Mouse (Mus musculus) small intestine, adult 2 months (tissue): ENCODE measurements around the gene Glis2. TPM values are rescaled to one million over a fixed set of nuclear protein-coding genes. Genes with fewer than 3 reads are reported as not detected.
"Not testable (repeated sequence)": the region's sequence is repeated elsewhere in the genome, so short reads cannot be mapped to it uniquely, and the experiment has no call there.

Source experiments
- H3K27ac ChIP-seq: fragments of 200-500 bp; 2 replicates; pipeline ENCODE4 v1.5.1; 2012; ENCODE audit warnings: low read depth, low read length, control low read depth, inconsistent platforms; ENCODE audit not compliant: insufficient read depth
- H3K27me3 ChIP-seq: fragments of 200-500 bp; 2 replicates; pipeline ENCODE4 v1.6.1; 2012; ENCODE audit warnings: mild to moderate bottlenecking, moderate library complexity, low read length, inconsistent platforms; ENCODE audit not compliant: control insufficient read depth, insufficient read depth
- H3K36me3 ChIP-seq: fragments of 200-500 bp; 2 replicates; pipeline ENCODE4 v1.6.1; 2012; ENCODE audit warnings: mild to moderate bottlenecking, low read length, control low read depth, inconsistent platforms; ENCODE audit not compliant: control insufficient read depth, insufficient read depth
- H3K4me1 ChIP-seq: fragments of 200-500 bp; 2 replicates; pipeline ENCODE4 v1.6.1; 2012; ENCODE audit warnings: low read length, inconsistent platforms, mixed read lengths; ENCODE audit not compliant: control insufficient read depth, insufficient read depth, insufficient read length
- H3K4me3 ChIP-seq: fragments of 200-500 bp; 2 replicates; pipeline ENCODE4 v1.5.1; 2012; ENCODE audit warnings: low read depth, mild to moderate bottlenecking, control low read depth, inconsistent platforms, low read length, moderate library complexity
- CTCF ChIP-seq: fragments of 200-500 bp; IDR thresholded peaks from 2 replicates; pipeline ENCODE4 v1.5.1; 2012; ENCODE audit warnings: low read depth, mild to moderate bottlenecking, control low read depth, inconsistent platforms, low read length, moderate library complexity, mixed read lengths; ENCODE audit not compliant: insufficient replicate concordance, insufficient read length; ENCODE audit errors: extremely low read depth
- POLR2A ChIP-seq: fragments of 200-500 bp; IDR thresholded peaks from 2 replicates; pipeline ENCODE4 v1.6.1; 2012; ENCODE audit warnings: low read depth, mild to moderate bottlenecking, control low read depth, inconsistent platforms, low read length, moderate library complexity
- WGBS: fragments of 180-500 bp; shearing (Covaris S2); methylation state at CpG from one replicate; pipeline ENCODE4 v1.1.7; 2018; 5-methylcytosine and 5-hydroxymethylcytosine counted together
- polyA plus RNA-seq: library from polyadenylated mRNA; depleted of rRNA; stranded (reverse); fragments of >200 nt; gene quantifications from 2 replicates; pipeline ENCODE4 v1.2.3, GENCODE M21; 2012

The Glis2 gene
- polyA plus RNA-seq, 1 experiment = 10.1 TPM

DNA sequence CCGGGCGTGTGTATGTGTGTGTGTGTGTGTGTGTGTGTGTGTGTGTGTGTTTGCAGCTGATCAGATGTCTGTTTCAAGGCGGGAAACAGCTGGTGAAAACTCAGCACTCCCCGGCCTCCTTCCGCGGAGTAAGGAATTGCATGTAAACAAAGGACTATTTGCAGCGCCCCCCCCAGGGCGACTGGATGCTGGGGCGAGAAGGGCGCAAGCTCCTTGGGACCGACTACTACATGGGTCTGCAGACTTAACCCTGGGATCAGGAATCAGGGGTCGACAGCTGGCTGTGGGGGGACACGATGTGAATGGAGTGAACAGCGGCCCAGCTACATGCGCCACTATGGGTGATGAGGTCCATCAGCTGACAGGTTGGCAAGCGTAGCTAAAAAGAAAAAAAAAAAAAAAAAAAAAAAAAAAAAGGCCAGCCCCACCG, 34.8 kb upstream of the Glis2 start, which contains the start of gene Tfap4:
Gene Tfap4 (minus strand): TSS at position 140 of the 430 bp plus-strand sequence.
- WGBS = 0% methylated on average over 17 of the region's 17 CpGs
- Histone ChIP-seq H3K27ac (peak within 1 kb of the TSS; percentile 82), H3K27me3 (no peaks in the 10 kb centered on the region), H3K36me3 (no peaks in the 10 kb centered on the region), H3K4me3 (peak within 1 kb of the TSS; percentile 82), H3K4me1 (peaks cover 7% of the 10 kb centered on the region)
- no peak; the same call in 1 of the 2 replicates for TF ChIP-seq CTCF
- TF ChIP-seq POLR2A = no peak

- 1% methylated on average over 43 of the region's 43 CpGs for WGBS
- TF ChIP-seq CTCF (peak; percentile 74; the same call in 1 of the 2 replicates), POLR2A (0 out of 2 replicates have a peak, but pooled peaks have one; percentile 11)
Observed at GRCm38 (mm10) chr16:4560145-4560952, 34.2 kb upstream of the Glis2 start.

GRCm38 (mm10) chr16:4567912-4568311, 26.6 kb upstream of the Glis2 start:
- no peaks in the 10 kb centered on the region; the same call in 1 of the 2 replicates for H3K4me1 ChIP-seq
- H3K4me3 ChIP-seq = no peak overlapping the region
- no peaks in the 10 kb centered on the region for H3K36me3 ChIP-seq
- H3K27me3 ChIP-seq = no peaks in the 10 kb centered on the region
- H3K27ac ChIP-seq = no peak overlapping the region
- TF ChIP-seq CTCF (peak; percentile 93; the same call in 1 of the 2 replicates), POLR2A (no peak)
- 23% methylated on average over 4 of the region's 4 CpGs for WGBS

More at GRCm38 (mm10) chr16:4560145-4560952, 34.2 kb upstream of the Glis2 start:
- Histone ChIP-seq H3K4me3 (peak overlapping the region; percentile 82), H3K27ac (peak overlapping the region; percentile 71), H3K36me3 (no peaks in the 10 kb centered on the region), H3K4me1 (peaks cover 7% of the 10 kb centered on the region), H3K27me3 (no peaks in the 10 kb centered on the region)

- WGBS = 83% methylated on average over 4 of the region's 4 CpGs
- Histone ChIP-seq H3K4me3 (no peak overlapping the region), H3K4me1 (no peaks in the 10 kb centered on the region; the same call in 1 of the 2 replicates), H3K36me3 (no peaks in the 10 kb centered on the region), H3K27ac (no peak overlapping the region), H3K27me3 (no peaks in the 10 kb centered on the region)
- TF ChIP-seq CTCF = no peak
- TF ChIP-seq POLR2A = no peak
Observed at GRCm38 (mm10) chr16:4570737-4571136, 23.8 kb upstream of the Glis2 start.

DNA sequence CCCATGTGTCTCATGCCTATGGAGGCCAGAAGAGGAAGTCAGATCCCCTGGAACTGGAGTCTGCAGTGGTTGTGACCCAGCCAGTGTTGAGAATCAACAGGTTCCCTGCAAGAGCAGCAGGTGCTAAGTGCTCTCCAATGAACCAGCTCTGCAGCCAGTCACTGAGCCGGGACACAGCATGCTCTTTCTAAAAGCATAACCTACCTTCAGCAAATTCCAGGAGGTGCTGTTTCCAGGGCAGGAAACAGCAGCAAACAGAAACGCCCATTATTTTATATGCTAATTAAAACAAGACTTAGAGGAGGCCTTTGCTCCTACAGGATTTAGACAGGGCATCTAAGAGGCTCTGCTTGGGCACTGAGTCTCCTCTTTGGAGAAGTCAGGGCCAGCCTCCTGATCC, 18.5 kb upstream of the Glis2 start:
- no peaks in the 10 kb centered on the region for H3K27me3 ChIP-seq
- H3K4me3 ChIP-seq = no peak overlapping the region
- H3K36me3 ChIP-seq = no peaks in the 10 kb centered on the region
- TF ChIP-seq CTCF (no peak), POLR2A (no peak)
- WGBS = 59% methylated on average over 2 of the region's 2 CpGs
- H3K27ac ChIP-seq = no peak overlapping the region
- no peaks in the 10 kb centered on the region for H3K4me1 ChIP-seq

GRCm38 (mm10) chr16:4576873-4577272, 17.6 kb upstream of the Glis2 start:
- no peaks in the 10 kb centered on the region for H3K36me3 ChIP-seq
- H3K4me1 ChIP-seq = no peaks in the 10 kb centered on the region
- H3K4me3 ChIP-seq = no peak overlapping the region
- no peaks in the 10 kb centered on the region for H3K27me3 ChIP-seq
- no peak overlapping the region for H3K27ac ChIP-seq
- TF ChIP-seq POLR2A (no peak), CTCF (no peak)
- WGBS = 79% methylated on average over 2 of the region's 2 CpGs

- Histone ChIP-seq H3K27ac (no peak overlapping the region), H3K4me1 (no peaks in the 10 kb centered on the region), H3K27me3 (no peaks in the 10 kb centered on the region), H3K4me3 (no peak overlapping the region), H3K36me3 (no peaks in the 10 kb centered on the region)
- 54% methylated on average over 7 of the region's 7 CpGs for WGBS
- TF ChIP-seq POLR2A = no peak
- TF ChIP-seq CTCF = no peak
Observed at GRCm38 (mm10) chr16:4578630-4579029, 15.9 kb upstream of the Glis2 start.

- WGBS = 81% methylated on average over 4 of the region's 4 CpGs
- not testable (repeated sequence) for H3K4me1 ChIP-seq, H3K27me3 ChIP-seq, H3K4me3 ChIP-seq, H3K36me3 ChIP-seq, H3K27ac ChIP-seq
Observed at GRCm38 (mm10) chr16:4581179-4581578, 13.3 kb upstream of the Glis2 start.
